Mouse (Mus musculus) urinary bladder, adult 18-20 months (tissue): Measurements from ENCODE around the gene Anp32a.

Source experiments
- DNase-seq, 2 experiments: peaks; one replicate each; pipeline ENCODE4 v3.0.0; 2022; ENCODE audit warnings: low spot score in 2 of 2, mixed read lengths in 2 of 2

Gene Anp32a

DNA sequence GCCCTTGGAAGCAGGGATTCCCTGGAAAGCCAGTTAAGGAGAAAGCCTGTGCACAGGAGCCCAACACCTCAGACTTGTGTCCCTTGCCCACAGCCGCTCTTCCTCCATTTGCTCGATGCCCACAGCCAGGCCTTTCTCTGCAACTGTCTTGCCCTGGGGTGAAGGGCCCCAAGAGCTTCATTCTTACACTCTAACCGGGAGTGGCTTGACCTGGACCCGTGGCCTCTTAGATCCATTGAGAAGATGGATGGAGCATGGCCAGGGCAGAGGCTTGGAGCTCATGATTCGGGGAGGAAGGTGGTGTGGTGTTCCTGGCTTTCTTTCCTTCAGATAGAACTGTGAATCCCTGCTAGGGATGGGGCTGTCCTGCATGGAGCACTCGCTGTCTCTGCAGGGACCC, 28.1 kb downstream of the Anp32a start:
- DNase-seq, result no peak

DNA sequence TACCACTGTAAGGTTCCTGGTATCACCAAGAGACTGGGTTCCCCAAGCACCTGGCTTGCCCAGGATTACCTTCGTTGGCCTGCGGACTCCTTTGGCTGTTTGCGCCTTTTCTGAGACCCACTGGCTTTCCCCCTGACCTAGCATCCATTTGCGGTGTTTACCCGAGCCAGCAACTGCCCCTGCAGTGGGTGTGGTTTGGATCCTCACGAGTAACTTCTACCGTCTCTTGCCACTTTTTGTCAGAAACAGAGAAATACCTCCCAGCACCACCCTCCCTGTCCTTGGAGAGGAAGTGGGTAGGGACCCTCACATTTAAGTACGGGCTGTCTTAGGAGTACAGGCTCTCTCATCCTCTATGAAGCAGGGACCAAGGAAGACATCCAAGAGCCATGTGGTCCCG, 29.1 kb downstream of the Anp32a start:
- DNase-seq, result no peak

DNA sequence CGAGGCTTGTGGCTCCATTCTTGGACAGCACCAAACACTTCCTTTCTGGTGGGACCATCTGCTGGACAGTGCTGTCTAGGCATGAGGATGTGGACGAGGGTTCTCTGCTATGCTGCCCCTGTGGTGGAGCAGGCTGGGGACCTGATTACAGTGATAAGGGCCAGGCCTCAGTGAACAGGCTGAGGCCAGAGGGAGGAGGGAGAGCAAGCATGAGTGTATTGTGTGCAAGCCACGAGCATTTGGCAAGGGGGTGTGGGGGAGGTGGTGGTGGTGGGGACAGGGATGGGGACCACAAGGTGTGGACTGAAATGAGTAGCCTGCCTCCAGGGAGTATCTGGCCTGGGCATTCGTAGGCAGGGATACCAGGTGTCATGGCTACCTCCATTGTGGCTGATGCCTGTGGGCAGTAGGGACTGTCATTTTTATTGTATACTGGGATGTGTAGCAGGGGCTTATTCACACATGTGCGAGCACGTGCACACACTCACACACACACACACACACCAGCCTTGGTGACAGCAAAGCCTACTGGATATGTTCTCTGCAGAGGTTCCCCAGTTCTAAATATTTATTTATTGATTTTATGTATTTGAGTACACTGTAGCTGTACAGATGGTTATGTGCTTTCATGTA, 29.7 kb downstream of the Anp32a start:
- DNase-seq, result no peak

DNA sequence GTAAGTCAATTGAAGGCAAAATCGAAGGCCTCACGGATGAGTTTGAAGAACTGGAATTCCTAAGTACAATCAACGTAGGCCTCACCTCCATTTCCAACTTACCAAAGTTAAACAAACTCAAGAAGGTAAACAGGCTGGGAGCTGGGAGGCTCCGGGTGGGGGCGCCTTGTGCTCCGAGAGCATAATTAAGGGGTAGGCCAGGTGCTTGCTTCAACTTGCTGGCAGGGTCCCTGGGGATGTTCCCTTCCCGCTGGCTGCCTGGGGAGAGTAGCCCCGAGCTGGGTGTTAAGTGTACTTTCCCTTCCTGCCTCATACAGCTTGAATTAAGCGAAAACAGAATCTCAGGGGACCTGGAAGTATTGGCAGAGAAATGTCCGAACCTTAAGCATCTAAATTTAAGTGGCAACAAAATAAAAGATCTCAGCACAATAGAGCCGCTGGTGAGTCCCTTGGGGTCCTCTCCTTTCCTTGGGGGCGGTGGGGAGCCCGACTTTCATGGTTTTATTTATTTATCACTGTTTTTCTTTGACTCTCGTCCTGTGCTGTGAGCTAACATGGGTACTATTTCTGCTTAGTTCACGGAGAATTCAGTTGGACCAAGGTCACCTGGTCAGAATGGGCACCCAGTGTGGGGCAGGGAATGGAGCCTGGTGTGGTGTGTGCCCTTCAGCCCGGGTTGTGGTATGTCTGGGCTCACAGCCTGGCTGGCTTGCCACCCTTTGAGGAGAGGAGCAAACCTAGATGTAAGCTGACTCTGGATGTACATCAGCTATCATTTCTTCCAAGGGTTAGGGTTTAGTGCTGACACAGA, 30.9 kb downstream of the Anp32a start:
- no peak for DNase-seq

DNA sequence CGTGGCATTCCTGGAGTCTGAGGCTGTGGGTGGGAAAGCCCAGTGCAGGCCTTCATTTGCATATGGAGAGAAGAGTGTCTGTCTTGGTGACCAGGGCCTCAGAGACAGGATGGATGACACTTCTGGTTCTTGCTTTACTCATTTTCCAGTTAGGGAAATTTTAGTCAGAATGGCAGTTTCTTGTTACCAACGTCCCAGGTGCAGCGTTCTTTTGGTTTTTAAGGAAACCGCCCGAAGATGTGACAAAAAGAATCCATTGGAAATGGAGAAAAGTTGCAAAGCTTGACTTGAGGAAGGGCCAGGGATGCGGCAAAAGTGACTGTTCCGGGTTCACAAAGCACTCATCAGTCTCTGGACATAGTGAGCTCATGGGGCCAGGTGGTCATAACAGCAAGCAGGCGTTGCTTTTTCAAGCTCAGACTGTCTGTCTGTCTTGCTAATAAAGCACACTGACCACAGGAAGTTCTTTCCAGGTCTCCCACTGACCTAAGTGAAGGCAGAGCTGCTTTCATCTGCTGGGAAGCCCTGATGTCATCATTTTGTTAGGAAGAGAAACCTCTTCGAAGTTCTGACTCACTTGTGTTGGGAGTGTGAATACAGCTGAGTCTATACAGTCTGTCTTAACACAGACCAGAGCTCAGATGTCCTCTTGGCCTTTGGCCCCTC, 31.6 kb downstream of the Anp32a start:
- no peak for DNase-seq

DNA sequence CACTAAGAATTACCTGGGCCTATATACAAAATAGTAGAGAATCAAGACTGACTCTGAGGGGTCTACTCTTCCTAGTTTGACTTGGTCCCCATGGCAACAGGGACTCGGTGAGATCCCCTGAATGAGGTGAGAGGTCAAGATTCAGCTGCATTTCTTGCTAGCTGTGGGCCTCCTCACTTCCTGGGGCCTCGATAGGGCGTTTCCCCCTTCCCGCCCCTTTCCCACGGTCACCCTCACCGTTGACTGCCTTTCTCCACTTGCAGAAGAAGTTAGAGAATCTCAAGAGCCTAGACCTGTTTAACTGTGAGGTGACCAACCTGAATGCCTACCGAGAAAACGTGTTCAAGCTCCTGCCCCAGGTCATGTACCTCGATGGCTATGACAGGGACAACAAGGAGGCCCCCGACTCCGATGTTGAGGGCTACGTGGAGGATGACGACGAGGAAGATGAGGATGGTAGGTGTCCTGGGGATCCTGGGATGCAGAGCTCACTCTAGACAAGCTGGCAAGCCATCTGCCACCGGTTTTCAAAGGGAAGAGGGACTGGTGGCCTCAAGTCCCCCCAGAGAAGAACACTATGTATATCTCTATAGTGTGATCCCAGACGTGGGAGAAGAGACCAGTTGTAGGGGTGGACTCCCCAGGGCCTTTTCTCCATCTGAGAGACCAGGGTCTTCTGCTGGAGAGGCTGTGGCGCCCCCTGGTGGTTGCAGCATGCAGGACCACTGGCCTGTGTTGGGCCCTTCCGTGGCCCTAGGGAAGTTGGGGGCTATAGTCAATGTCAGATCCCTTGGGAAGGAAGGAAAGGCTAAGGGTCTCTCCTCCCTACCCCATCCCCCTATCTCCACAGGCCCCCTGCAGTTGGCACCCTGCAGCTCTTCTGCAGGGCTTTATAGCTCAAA, 32.4 kb downstream of the Anp32a start:
- DNase-seq, result no peak

DNA sequence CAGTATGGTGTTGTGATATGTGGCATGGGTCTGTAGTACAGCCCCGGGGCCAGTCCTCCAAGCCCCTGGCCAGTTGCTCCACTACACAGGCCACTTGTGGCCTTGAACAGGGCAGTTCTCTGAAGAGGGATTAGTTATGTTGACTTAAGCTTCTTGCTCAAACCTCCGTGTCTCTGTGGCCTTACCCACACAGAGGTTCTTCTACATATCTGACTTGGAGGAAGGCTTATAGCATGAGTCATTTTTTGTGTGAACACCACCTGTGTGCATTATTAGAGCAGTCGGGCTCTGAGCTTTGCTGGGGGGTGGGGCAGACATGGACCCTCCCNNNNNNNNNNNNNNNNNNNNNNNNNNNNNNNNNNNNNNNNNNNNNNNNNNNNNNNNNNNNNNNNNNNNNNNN, 33.2 kb downstream of the Anp32a start:
- DNase-seq, result no peak

DNA sequence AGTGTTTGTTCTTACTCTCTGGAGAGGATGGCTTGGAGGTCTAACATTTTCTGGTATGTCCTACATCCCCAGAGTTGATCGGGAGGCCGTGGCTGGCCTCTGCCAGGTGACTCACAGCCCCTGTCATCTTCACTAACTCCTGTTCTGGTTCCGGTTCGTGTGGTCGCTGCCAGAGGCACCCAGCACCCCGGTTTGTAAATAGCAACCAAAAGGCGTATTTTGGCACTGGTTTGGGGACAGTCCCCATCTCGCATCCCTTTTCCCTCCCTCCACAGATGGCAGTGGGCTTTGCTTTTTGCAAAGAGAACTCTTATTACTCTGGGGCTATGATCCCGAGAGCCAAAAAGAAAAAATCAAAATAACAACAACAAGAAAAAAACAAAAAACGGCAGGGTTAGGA, 36.8 kb downstream of the Anp32a start:
- DNase-seq, result no peak

DNA sequence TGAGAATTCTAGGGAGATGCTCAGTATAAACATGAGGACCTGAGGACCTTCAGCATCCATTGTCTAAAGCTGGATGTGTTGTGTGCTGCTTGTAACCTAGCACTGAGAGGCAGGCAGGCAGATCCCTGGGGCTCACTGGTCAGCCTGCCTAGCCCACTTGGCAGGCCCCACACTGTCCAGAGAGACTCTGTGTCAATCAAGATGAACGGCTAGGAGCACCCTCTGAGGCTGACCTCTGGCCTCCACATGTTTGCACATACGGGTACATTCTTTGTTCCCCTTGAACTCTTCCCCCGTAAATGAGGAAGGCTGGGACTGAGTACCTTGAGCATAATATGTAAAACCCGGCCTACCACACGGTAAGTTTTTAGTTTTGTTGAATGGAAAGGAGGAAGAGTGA, 39.3 kb downstream of the Anp32a start:
- DNase-seq, result no peak

DNA sequence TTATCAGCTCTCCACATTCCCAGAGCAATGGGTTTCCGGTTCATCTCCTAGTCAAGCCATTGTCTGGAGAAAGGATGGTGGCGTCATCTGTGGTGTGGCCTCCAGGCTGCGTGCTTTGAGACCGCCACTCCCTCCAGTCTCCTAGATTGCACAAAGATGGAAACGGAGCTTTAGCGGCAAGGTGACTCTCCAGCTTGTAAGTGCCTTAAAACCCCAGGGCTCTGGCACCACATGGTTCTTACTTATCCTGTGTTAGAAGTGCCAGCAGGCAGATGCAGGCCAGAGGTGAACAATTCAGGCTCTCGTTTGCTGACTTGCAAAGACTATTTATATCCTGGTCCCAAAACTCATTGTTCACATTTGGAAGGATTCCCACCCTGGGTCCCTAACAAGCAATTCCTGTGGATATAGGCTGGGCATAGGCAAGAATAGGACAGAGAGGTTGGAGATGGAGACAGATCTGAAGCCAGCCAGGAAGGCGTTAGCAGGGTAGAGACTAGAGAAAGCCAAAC, 40.4 kb downstream of the Anp32a start:
- DNase-seq, result no peak

DNA sequence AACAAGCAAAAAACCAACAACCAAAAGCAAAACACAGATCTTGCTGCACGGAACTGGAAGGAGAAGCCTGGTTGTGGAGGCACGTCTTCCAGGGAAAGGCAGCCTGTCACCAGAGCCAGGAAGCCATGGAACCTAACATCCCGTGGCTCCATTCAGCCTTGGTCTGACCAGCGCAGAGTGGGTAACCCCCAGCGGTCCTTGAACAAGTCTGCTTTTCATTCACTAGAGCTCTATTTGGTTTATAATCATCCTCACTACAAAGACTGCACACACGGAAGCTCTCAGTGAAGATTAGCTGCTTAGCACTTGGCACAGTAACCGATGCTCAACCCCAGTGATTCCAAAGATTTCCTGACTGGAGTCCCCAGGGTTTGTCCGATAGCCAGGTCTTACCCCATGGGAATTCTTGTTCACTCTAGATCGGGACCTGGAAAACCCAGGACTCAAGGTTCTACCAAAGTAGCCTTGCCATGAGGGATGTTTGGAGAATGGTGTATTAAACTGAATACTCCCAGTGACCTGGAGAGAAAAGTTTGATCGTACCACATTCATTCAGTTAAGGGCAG, 41.5 kb downstream of the Anp32a start:
- DNase-seq, result no peak

DNA sequence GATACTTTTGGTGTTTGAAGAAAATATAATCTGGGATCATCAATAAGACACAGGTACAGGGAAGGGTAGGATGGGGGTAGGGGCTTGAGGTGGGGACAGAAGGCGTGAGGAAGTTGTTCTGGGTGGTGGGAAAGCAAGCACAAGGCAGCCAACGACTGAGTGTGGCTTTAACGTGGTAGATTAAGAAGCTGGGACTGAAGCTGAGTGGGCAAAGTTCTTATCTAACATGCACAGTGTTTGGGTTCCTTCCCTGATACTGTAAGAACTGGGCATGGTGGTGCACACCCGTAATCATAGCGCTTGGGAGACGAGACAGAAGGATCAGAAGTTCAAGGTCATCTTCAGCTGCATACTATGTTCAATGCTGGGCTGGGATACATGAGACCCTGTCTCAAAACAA, 44.0 kb downstream of the Anp32a start:
- DNase-seq, result no peak

DNA sequence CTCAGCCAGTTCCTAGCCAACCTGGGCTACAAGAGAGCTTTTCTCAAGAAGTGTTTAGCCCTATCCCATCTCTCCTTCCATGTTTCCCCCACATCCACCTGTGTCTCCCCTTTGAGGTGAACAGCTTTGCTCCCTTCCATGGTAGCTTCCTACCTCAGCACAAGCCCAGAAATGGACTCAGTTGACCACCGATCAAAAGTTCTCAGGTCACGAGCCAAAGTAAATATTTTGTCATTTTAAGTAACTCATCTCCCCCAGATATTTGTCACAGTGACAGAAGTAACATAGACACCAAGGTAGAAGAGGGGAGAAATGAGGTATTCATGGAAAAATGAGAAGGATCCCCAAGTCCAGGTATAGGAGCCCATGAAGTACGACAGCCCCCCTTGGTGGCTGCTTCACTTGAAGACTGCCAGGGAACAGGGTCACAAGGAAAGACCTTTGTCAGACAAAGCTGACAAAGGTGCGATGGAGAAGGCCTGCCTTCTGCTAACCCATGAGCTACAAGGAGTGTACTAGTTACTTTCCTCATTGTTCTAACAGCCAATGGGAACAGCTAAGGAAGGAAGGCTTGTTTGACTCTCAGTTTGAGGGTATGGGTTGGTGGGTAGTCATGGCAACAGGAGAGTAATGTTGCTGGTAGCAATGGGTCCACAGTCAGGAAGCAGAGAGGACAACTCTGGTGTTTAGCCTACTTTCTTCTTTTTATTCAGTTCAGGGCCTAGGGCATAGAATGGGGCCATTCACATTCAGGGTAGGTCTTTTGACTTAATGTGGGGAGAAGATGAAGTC, 44.8 kb downstream of the Anp32a start:
- DNase-seq, result no peak

DNA sequence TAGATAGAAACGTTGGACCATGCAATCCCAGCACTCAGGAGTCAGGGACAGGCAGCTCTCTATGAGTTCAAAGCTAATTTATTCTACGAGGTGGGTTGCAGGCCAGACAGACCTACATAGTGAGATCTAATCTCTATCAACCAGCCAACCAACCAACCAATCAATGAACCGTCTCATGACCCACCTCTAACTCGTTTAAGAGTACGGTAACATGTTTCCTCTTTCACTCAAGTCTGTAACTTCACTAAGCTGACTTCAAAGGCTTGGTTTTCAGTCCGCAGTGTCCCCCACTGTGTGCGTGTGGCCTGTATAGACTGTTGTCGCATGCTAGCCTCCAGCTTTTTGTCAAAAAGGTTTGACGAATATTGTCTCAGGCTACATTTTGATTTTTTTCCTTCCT, 48.6 kb downstream of the Anp32a start:
- no peak for DNase-seq

DNA sequence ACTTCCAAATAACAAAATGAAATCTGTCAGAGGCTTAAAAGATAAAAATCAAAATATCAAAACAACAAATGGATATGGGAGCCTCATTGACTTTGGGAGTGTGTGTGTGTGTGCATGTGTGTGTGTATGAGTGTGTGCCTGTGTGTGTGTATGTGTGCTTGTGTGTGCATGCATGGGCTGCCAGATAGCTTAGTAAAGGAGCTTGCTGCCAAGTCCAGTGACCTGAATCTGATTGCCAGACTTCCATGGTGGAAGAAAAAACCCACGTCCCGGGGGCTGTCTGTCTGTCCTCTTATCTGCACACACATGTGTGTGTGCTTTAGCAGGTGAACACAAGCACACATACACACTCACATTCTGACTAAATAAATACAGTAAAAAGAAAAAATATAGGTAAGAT, 52.4 kb downstream of the Anp32a start:
- no peak for DNase-seq

DNA sequence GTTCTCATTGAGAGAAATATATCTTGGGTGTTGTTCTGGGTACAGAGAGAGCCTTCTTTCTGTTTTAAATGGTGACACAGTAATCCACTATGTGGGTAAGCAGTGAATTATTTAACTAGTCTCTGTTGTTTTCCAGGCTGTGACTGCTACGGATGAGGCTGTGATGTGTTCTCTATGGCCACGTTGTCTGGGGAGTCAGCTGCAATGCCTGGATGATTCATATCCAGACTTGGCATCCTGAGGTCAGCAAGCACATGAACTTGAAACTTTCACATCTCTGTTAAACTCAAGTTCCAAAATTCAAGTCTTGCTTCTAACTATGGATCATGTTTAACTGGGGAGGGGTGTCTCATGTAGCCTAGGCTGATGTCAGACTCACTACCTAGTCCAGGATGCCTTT, 53.1 kb downstream of the Anp32a start:
- no peak for DNase-seq

DNA sequence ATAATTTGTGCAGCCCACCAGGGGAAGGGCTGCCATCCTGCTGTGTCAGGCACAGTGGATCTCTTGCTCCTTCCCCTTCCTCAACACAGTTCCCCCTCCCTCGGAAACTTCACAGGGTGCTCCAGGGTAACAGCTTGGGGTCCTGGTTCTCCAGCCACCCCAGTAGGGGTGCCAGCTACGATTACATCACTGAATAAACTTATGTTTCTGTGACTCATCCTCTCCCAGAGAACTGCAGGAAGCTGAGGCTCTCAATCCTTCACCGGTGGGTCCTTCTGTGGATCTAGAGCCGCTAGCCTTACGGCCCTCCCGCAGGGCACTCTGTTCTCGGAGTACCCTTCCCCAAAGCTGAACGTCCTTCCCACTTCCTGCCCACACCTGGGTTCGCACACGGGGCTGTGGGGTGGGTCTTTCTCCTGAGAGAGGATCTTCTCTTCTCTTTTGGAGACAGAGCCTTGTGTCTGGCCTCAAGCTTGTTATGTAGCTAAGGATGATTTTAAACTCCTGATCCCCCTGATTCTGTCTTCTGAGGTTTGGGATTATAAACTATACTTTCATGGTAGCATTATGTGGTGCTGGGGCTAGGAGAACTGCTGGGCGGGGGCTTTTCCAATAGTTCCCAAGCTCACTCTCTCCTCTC, 59.6 kb downstream of the Anp32a start:
- DNase-seq, result no peak

DNA sequence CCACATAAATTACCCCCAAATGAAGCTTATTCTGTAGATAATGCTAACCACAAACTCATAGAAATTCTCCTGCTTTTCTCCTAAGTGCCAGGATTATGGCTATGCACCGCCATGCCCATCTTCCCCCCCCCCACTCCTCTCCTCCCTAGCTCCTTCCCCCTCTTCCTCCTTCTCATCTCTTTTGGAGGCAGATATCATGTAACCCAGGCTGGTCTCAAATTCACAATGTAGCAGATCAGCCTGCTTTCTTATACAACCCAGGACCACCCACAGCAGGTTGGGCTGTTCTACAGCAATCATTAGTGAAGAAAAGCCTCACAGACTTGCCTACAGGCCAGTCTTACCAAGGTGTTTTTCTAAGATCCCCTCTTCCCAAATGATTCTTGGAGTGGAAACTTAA, 60.5 kb downstream of the Anp32a start:
- DNase-seq, result no peak

DNA sequence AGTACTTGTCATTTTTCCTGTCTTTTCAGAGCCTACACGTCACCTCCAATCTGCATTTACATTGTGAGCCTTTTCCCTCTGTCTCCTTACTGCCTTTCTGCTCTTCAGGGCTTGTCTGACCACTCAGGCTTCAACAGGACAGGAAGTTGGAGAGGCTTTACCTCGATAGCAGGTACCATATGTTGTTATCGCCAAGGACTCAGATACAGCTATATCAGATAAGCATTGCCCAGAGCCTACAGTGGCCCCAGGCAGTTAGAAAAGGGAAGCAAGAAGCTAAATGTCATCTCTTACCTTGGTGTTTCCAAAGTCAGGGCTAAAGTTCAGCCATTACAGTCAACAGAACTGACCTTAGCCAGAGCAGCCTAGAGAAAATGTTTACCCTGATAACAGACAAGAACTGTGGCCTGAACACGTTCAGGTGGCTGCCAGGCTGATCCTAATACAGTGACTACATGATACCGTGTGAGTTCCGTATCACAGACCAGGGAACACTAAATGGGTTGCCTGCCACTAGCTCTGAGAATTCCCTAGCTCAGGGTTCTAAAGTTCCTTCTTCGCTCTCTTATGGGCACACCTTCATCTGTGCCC, 65.4 kb downstream of the Anp32a start:
- no peak for DNase-seq
